Mouse (Mus musculus): ENCODE measurements around the gene Gm11568. TPM values are rescaled to one million over a fixed set of nuclear protein-coding genes. Genes with fewer than 3 reads are reported as not detected.

Gm11568 gene
- not detected for total RNA-seq (2023)

DNA sequence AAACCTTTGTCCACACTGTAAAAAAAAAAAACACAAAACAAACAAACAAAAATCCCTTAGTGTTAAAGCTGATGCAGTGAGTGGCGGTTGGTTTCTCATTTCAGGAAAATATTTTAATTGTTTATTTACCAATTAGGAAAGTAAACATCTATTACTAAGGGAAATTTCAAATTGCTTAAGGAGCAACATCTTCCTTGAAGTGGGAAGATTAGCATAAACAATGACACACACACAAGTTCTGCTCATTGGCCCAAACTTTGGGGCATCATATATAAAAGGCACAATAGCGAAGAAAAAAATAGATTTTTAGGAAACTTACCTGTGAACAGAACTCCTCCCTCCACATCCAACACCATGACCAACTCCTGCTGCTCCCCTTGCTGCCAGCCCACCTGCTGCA, at the start of gene Gm11568:
Gm11568 (plus strand) TSS at position 301 of the 400 bp plus-strand sequence.

GRCm38 (mm10) chr11:99809792-99810191, 47.9 kb upstream of the Gm11568 start, which contains the start of gene Krtap4-13:
Gene Krtap4-13, minus strand, starts transcription at chr11:99809892.

GRCm38 (mm10) chr11:99815566-99815965, 42.2 kb upstream of the Gm11568 start, which contains the start of gene Gm11564:
Gene Gm11564, minus strand, starts transcription at chr11:99815666.

GRCm38 (mm10) chr11:99837966-99838365, 19.8 kb upstream of the Gm11568 start, which contains the start of gene 2300003K06Rik:
Gene 2300003K06Rik, minus strand, starts transcription at chr11:99838066.

DNA sequence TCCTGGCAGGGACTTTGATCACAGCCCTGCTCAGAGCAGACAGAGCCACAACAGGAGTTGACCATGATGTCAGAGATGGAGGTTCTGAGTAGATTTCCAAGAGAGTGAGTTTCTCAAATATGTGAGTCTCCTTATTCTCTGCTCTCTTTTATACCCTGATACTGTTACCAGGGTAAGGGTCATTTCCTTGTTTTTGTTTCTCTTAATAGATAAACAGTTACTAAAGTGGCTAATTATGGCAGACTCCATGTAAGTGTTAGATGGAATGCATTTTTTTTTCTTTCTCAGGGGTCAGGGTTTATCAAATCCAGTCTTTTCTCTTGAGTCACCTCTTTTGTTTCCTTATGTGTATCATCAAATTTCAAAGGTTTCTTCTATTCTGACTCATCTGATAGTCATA, 6.2 kb upstream of the Gm11568 start, which contains the start of gene Krtap4-16:
Krtap4-16 (minus strand) TSS at position 101 of the 400 bp plus-strand sequence.

DNA sequence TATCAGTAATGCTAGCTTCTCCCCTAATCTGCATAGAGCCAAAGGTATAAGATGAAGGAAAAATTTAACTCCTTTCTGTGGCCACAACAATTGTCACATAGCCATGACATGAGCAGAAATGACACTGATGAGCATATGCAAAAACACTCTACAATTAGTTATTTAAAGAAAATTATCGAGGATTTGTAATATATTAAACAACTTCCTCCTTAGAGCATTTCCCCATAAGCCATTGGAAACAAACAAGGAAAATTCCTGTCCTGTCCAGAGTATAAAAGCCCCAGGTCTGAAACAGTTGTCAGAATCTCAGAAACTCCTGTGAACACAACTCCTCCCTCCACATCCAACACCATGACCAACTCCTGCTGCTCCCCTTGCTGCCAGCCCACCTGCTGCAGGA, 6.5 kb downstream of the Gm11568 start, which contains the start of gene Gm11559:
Gm11559 (plus strand) TSS at position 301 of the 400 bp plus-strand sequence.

DNA sequence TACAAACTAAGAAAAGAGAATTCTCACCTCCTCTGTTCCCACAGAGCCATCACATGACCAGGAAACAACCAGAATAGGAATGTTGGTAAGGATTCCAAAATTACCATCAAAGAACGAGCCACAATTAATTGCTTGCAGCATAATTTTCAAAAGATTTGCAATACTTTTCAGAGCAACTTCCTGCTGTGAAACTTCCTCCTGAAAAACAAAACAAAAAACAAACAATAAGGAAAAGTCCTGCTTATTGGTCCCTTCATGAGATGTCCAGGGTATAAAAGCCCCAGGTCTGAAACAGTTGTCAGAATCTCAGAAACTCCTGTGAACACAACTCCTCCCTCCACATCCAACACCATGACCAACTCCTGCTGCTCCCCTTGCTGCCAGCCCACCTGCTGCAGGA, 15.4 kb downstream of the Gm11568 start, which contains the start of gene Krtap9-1:
Krtap9-1 (plus strand) TSS at position 301 of the 400 bp plus-strand sequence.

DNA sequence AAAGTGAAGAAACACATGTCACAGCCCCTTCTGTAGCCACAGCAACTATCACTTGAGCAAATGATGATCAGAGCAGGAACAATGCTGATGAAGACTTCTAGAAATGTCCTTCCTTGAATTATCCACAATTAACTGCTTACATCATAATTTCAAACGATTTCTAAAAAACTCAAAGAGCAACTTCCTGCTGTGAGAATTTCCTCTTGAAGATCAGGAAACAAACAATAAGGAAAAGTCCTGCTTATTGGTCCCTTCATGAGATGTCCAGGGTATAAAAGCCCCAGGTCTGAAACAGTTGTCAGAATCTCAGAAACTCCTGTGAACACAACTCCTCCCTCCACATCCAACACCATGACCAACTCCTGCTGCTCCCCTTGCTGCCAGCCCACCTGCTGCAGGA, 21.2 kb downstream of the Gm11568 start, which contains the start of gene Gm11567:
Gm11567 (plus strand) TSS at position 301 of the 400 bp plus-strand sequence.

GRCm38 (mm10) chr11:99907620-99908019, 49.9 kb downstream of the Gm11568 start, which contains the start of gene Krtap31-1:
Gene Krtap31-1, plus strand, starts transcription at chr11:99907920.

Other genes starting within 250 kb of the Gm11568 start
- not detected for gene Gm11937, start 247.7 kb upstream of the Gm11568 start, total RNA-seq (2023)
- not detected for gene Krtap2-4, start 243.1 kb upstream of the Gm11568 start, total RNA-seq (2023)
- gene Gm11562, start 237.5 kb upstream of the Gm11568 start, total RNA-seq (2023) = not detected
- not detected for gene Krtap4-1, start 229.7 kb upstream of the Gm11568 start, total RNA-seq (2023)
- gene Krtap4-2, start 222.8 kb upstream of the Gm11568 start, total RNA-seq (2023) = not detected
- not detected for gene Krtap4-7, start 213.8 kb upstream of the Gm11568 start, total RNA-seq (2023)
- gene Gm11555, start 207.7 kb upstream of the Gm11568 start, total RNA-seq (2023) = not detected
- not detected for gene Gm11563, start 199.0 kb upstream of the Gm11568 start, total RNA-seq (2023)
- gene Krtap4-6, start 192.0 kb upstream of the Gm11568 start, total RNA-seq (2023) = not detected
- gene Gm14190, start 167.2 kb upstream of the Gm11568 start, total RNA-seq (2023) = not detected
- not detected for gene Gm14180, start 123.6 kb upstream of the Gm11568 start, total RNA-seq (2023)
- gene Gm11595, start 85.0 kb upstream of the Gm11568 start, total RNA-seq (2023) = not detected
- not detected for gene Krtap4-8, start 77.2 kb upstream of the Gm11568 start, total RNA-seq (2023)
- not detected for gene Krtap4-9, start 72.7 kb upstream of the Gm11568 start, total RNA-seq (2023)
- gene Gm11596, start 64.5 kb upstream of the Gm11568 start, total RNA-seq (2023) = not detected
- not detected for gene Gm11569, start 59.0 kb upstream of the Gm11568 start, total RNA-seq (2023)
- not detected for gene Gm11554, start 53.5 kb upstream of the Gm11568 start, total RNA-seq (2023)
- not detected for gene Krtap4-13, start 48.0 kb upstream of the Gm11568 start, total RNA-seq (2023)
- gene Gm11564, start 42.3 kb upstream of the Gm11568 start, total RNA-seq (2023) = not detected
- gene 2300003K06Rik, start 19.9 kb upstream of the Gm11568 start, total RNA-seq (2023) = not detected
- not detected for gene Krtap4-16, start 6.3 kb upstream of the Gm11568 start, total RNA-seq (2023)
- gene Gm11559, start 6.6 kb downstream of the Gm11568 start, total RNA-seq (2023) = not detected
- not detected for gene Krtap9-1, start 15.5 kb downstream of the Gm11568 start, total RNA-seq (2023)
- gene Gm11567, start 21.3 kb downstream of the Gm11568 start, total RNA-seq (2023) = not detected
- not detected for gene Krtap31-1, start 50.0 kb downstream of the Gm11568 start, total RNA-seq (2023)
- gene Gm11565, start 56.8 kb downstream of the Gm11568 start, total RNA-seq (2023) = not detected
- not detected for gene Krtap31-2, start 78.4 kb downstream of the Gm11568 start, total RNA-seq (2023)
- not detected for gene Krtap9-5, start 90.6 kb downstream of the Gm11568 start, total RNA-seq (2023)
- not detected for gene Krtap29-1, start 121.1 kb downstream of the Gm11568 start, total RNA-seq (2023)
- not detected for gene Krtap16-1, start 128.7 kb downstream of the Gm11568 start, total RNA-seq (2023)
- gene Krtap17-1, start 136.1 kb downstream of the Gm11568 start, total RNA-seq (2023) = not detected
- not detected for gene Krt33a, start 158.3 kb downstream of the Gm11568 start, total RNA-seq (2023)
- gene Krt33b, start 172.0 kb downstream of the Gm11568 start, total RNA-seq (2023) = not detected
- not detected for gene Krt34, start 183.6 kb downstream of the Gm11568 start, total RNA-seq (2023)
- not detected for gene Krt31, start 192.6 kb downstream of the Gm11568 start, total RNA-seq (2023)
- not detected for gene Krt32, start 230.3 kb downstream of the Gm11568 start, total RNA-seq (2023)
- not detected for gene Krt35, start 238.3 kb downstream of the Gm11568 start, total RNA-seq (2023)
- gene Krt36, start 247.7 kb downstream of the Gm11568 start, total RNA-seq (2023) = not detected

All from CD8-positive naive resting alpha-beta T cell, adult 57 days (primary cell).